Mouse (Mus musculus): ENCODE measurements around the gene Zzef1. TPM values are rescaled to one million over a fixed set of nuclear protein-coding genes. Genes with fewer than 3 reads are reported as not detected.
A peak's percentile ranks its signal among the peaks of the same experiment; 100 is the strongest.

Zzef1 gene
- polyA plus RNA-seq, 1 experiment = 17.9 TPM

DNA sequence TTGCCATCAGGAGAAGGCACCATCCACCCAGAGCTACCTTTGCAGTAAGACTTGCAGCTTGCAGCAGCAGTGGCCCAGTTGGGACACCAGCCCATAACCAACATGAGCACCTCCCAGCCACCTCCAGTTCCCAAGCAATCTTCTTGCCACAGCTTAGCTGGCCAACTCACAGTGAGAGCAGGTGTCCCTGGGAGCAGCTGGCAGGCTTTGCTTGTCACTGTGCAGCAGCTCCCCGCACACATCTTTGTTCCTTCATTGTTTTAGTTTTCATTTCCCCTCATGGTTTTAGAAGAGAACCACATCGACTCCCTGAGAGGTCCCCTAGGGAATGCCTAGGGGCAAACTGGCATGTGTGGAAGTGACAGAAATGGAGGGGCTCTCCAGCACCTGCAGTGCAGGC is 129.0 kb downstream of the Zzef1 start:
- Histone ChIP-seq H3K4me1 (ENCODE audit: control insufficient read depth, insufficient read depth, low read length) (peaks cover 5% of the 10 kb centered on the region; the same call in 1 of the 2 replicates), H3K4me3 (replicated peaks; ENCODE audit: control insufficient read depth, low read depth, low read length) (no peak overlapping the region), H3K27ac (ENCODE audit: control insufficient read depth, insufficient read depth, low read depth, low read length, poor library complexity) (no peak overlapping the region)
- 41% methylated on average over 2 of the region's 2 CpGs for WGBS
- TF ChIP-seq CTCF (IDR thresholded peaks at IDR 0.05; ENCODE audit: control insufficient read depth, insufficient read depth, low read length) = no peak
- no peak for TF ChIP-seq POLR2A (IDR thresholded peaks at IDR 0.05; ENCODE audit: borderline replicate concordance, control insufficient read depth, low read depth, low read length)

- TF ChIP-seq CTCF (IDR thresholded peaks at IDR 0.05; ENCODE audit: control insufficient read depth, insufficient read depth, low read length) (peak; percentile 96), POLR2A (IDR thresholded peaks at IDR 0.05; ENCODE audit: borderline replicate concordance, control insufficient read depth, low read depth, low read length) (no peak)
- Histone ChIP-seq H3K4me1 (ENCODE audit: control insufficient read depth, insufficient read depth, low read length) (peaks cover 3% of the 10 kb centered on the region; the same call in 1 of the 2 replicates), H3K27ac (ENCODE audit: control insufficient read depth, insufficient read depth, low read depth, low read length, poor library complexity) (no peak overlapping the region), H3K4me3 (replicated peaks; ENCODE audit: control insufficient read depth, low read depth, low read length) (no peak overlapping the region)
- WGBS = 68% methylated on average over 13 of the region's 13 CpGs
Measured at GRCm38 (mm10) chr11:72926226-72926890, 130.3 kb downstream of the Zzef1 start.

- TF ChIP-seq CTCF (IDR thresholded peaks at IDR 0.05; ENCODE audit: control insufficient read depth, insufficient read depth, low read length) = no peak
- no peak for TF ChIP-seq POLR2A (IDR thresholded peaks at IDR 0.05; ENCODE audit: borderline replicate concordance, control insufficient read depth, low read depth, low read length)
- H3K4me3 ChIP-seq (replicated peaks; ENCODE audit: control insufficient read depth, low read depth, low read length) = no peak overlapping the region
- no peak overlapping the region for H3K27ac ChIP-seq (ENCODE audit: control insufficient read depth, insufficient read depth, low read depth, low read length, poor library complexity)
- 64% methylated on average over 2 of the region's 2 CpGs for WGBS
- H3K4me1 ChIP-seq (ENCODE audit: control insufficient read depth, insufficient read depth, low read length) = peaks cover 3% of the 10 kb centered on the region; the same call in 1 of the 2 replicates
Measured at GRCm38 (mm10) chr11:72928516-72928915, 132.5 kb downstream of the Zzef1 start.

GRCm38 (mm10) chr11:72940208-72941143 is 144.4 kb downstream of the Zzef1 start:
- peak overlapping the region; percentile 65 for H3K4me3 ChIP-seq (replicated peaks; ENCODE audit: control insufficient read depth, low read depth, low read length)
- peaks cover 1% of the 10 kb centered on the region; the same call in 1 of the 2 replicates for H3K4me1 ChIP-seq (ENCODE audit: control insufficient read depth, insufficient read depth, low read length)
- no peak overlapping the region for H3K27ac ChIP-seq (ENCODE audit: control insufficient read depth, insufficient read depth, low read depth, low read length, poor library complexity)
- TF ChIP-seq POLR2A (IDR thresholded peaks at IDR 0.05; ENCODE audit: borderline replicate concordance, control insufficient read depth, low read depth, low read length) (no peak), CTCF (IDR thresholded peaks at IDR 0.05; ENCODE audit: control insufficient read depth, insufficient read depth, low read length) (peak; percentile 66)
- WGBS = 39% methylated on average over 20 of the region's 20 CpGs

DNA sequence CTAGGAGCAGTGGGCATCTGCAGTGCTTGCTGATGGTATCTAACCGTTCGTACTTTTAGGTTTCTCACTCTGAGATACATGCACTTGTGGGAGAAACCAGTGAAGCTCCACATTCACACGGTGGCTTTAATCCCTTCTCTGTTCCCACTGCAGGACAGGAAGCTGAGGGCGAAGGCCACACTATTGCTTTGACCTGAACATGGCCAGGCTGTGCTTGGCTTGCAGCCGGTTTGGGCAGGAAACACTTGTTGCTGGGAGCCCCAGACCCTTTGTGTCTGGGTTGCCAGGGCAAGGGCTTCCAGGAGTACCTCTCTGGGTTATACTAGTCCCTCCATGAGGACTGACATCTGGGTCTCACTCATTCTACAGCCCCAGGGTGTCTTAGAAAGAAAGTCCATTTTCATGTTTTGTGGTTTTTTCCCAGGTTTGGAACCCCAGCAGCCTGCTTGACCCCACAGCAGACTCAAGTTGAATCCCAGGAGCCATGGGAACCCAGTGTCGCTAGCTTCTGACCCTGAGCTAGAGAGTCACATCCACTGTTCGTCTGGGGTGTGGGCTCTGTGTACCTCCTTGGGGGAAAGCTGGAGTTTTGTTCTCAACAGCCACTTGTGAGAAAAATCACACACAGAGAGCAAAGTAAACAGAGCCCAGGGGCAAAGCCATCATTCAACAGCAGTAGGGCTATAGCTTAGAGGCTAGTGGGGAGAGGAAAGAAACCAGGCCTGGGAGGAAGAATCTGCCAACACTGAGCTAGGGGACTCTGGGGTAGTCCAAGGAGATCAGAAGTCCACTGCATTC is 149.2 kb downstream of the Zzef1 start:
- Histone ChIP-seq H3K4me3 (replicated peaks; ENCODE audit: control insufficient read depth, low read depth, low read length) (no peak overlapping the region), H3K27ac (ENCODE audit: control insufficient read depth, insufficient read depth, low read depth, low read length, poor library complexity) (no peak overlapping the region; the same call in 1 of the 2 replicates), H3K4me1 (ENCODE audit: control insufficient read depth, insufficient read depth, low read length) (peaks cover 7% of the 10 kb centered on the region)
- WGBS = 34% methylated on average over 7 of the region's 7 CpGs
- TF ChIP-seq CTCF (IDR thresholded peaks at IDR 0.05; ENCODE audit: control insufficient read depth, insufficient read depth, low read length) (no peak), POLR2A (IDR thresholded peaks at IDR 0.05; ENCODE audit: borderline replicate concordance, control insufficient read depth, low read depth, low read length) (no peak)

DNA sequence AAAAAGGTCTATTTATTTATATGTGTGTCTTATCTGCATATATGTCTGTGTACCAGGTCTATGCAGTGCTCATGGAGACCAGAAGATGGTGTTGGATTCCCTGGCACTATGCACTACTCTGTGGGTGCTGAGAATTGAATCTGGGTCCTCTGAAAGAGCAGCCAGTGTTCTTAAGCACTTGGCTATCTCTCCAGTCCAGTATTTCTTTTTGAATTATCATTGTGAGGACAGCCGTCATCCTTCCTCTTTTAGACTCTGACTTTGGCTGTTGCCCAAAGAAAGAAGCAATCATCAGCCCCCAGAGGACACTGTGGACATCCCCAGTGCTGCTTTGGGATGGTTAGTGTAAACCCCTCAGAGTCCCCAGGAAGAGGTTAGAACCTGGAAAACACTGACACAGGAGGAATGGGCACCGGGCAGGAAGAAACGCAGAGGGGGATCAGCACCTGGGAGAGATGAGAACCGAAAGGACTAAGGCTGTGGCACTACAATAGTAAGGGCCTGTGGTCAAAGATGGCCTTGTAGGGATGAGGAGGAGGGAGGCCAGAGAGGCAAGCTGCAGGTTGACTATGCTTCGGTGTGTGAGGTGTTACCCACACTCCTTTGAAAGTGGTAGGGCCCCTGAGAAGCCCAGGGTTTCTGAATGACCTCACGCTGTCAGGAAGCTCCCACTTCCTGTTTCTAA is 150.0 kb downstream of the Zzef1 start:
- Histone ChIP-seq H3K27ac (ENCODE audit: control insufficient read depth, insufficient read depth, low read depth, low read length, poor library complexity) (peak overlapping the region; percentile 73), H3K4me3 (replicated peaks; ENCODE audit: control insufficient read depth, low read depth, low read length) (peak overlapping the region; percentile 17), H3K4me1 (ENCODE audit: control insufficient read depth, insufficient read depth, low read length) (peaks cover 7% of the 10 kb centered on the region)
- TF ChIP-seq CTCF (IDR thresholded peaks at IDR 0.05; ENCODE audit: control insufficient read depth, insufficient read depth, low read length) (no peak), POLR2A (IDR thresholded peaks at IDR 0.05; ENCODE audit: borderline replicate concordance, control insufficient read depth, low read depth, low read length) (no peak)
- WGBS = 3% methylated on average over 6 of the region's 6 CpGs

- H3K4me3 ChIP-seq (replicated peaks; ENCODE audit: control insufficient read depth, low read depth, low read length) = no peak overlapping the region
- WGBS = 5% methylated on average over 6 of the region's 6 CpGs
Measured at GRCm38 (mm10) chr11:72946560-72947119, 150.6 kb downstream of the Zzef1 start.

More at GRCm38 (mm10) chr11:72946560-72947119, 150.6 kb downstream of the Zzef1 start:
- TF ChIP-seq POLR2A (IDR thresholded peaks at IDR 0.05; ENCODE audit: borderline replicate concordance, control insufficient read depth, low read depth, low read length) = no peak
- TF ChIP-seq CTCF (IDR thresholded peaks at IDR 0.05; ENCODE audit: control insufficient read depth, insufficient read depth, low read length) = no peak
- H3K4me1 ChIP-seq (ENCODE audit: control insufficient read depth, insufficient read depth, low read length) = peaks cover 7% of the 10 kb centered on the region
- peak overlapping the region; percentile 73; the same call in 1 of the 2 replicates for H3K27ac ChIP-seq (ENCODE audit: control insufficient read depth, insufficient read depth, low read depth, low read length, poor library complexity)

Measured in bone marrow, adult 2 months (tissue).